Mouse (Mus musculus): ENCODE results near the gene Plekha6.
A peak's percentile ranks its signal among the peaks of the same experiment; 100 is the strongest.

Gene Plekha6

GRCm38 (mm10) chr1:133280537-133280936 is 116.5 kb downstream of the Plekha6 start:
- DNase-seq = no peak

- DNase-seq = no peak
These were observed 121.9 kb downstream of the Plekha6 start for GRCm38 (mm10) chr1:133285907-133286306.

- DNase-seq = no peak
These were observed 123.0 kb downstream of the Plekha6 start for GRCm38 (mm10) chr1:133287051-133287450.

GRCm38 (mm10) chr1:133287880-133288279 is 123.9 kb downstream of the Plekha6 start:
- no peak for DNase-seq

- no peak for DNase-seq
These were observed 127.9 kb downstream of the Plekha6 start for GRCm38 (mm10) chr1:133291888-133292287.

- no peak for DNase-seq
These were observed 128.6 kb downstream of the Plekha6 start for GRCm38 (mm10) chr1:133292608-133293007.

GRCm38 (mm10) chr1:133296376-133296775 is 132.4 kb downstream of the Plekha6 start:
- peak; percentile 54 to 68 for DNase-seq

- DNase-seq = no peak
These were observed 134.8 kb downstream of the Plekha6 start for GRCm38 (mm10) chr1:133298816-133299215.

- DNase-seq = peak; percentile 18 to 37
These were observed 138.5 kb downstream of the Plekha6 start for GRCm38 (mm10) chr1:133302540-133302939.

- peak; percentile 74 to 88 for DNase-seq
These were observed 142.8 kb downstream of the Plekha6 start for GRCm38 (mm10) chr1:133306842-133307241.

- peak; percentile 34 to 60 for DNase-seq
These were observed 143.3 kb downstream of the Plekha6 start for GRCm38 (mm10) chr1:133307318-133307717.

GRCm38 (mm10) chr1:133309652-133310267 is 145.8 kb downstream of the Plekha6 start, which contains the start of gene Golt1a:
Gene Golt1a (plus strand): TSS chr1:133309800.
- no peak for DNase-seq

GRCm38 (mm10) chr1:133311240-133311639 is 147.2 kb downstream of the Plekha6 start:
- DNase-seq = no peak

GRCm38 (mm10) chr1:133311946-133312345 is 147.9 kb downstream of the Plekha6 start:
- no peak for DNase-seq

- peak; percentile 34 to 48 for DNase-seq
These were observed 150.4 kb downstream of the Plekha6 start for GRCm38 (mm10) chr1:133314364-133314763.

- DNase-seq = no peak
These were observed 151.8 kb downstream of the Plekha6 start for GRCm38 (mm10) chr1:133315775-133316174.

GRCm38 (mm10) chr1:133316577-133316976 is 152.6 kb downstream of the Plekha6 start:
- no peak for DNase-seq

- DNase-seq = no peak
These were observed 153.1 kb downstream of the Plekha6 start for GRCm38 (mm10) chr1:133317149-133317548.

- no peak for DNase-seq
These were observed 157.4 kb downstream of the Plekha6 start, which contains the start of gene Kiss1 for GRCm38 (mm10) chr1:133321267-133321925. Gene Kiss1 (plus strand): TSS chr1:133321875.

- DNase-seq = no peak
These were observed 159.3 kb downstream of the Plekha6 start for GRCm38 (mm10) chr1:133323333-133323732.

GRCm38 (mm10) chr1:133325951-133326350 is 161.9 kb downstream of the Plekha6 start:
- no peak for DNase-seq

- DNase-seq = no peak
These were observed 163.1 kb downstream of the Plekha6 start for GRCm38 (mm10) chr1:133327094-133327493.

- DNase-seq = no peak
These were observed 164.3 kb downstream of the Plekha6 start for GRCm38 (mm10) chr1:133328299-133328795.
